In genomic region chr8:111693261-111693741, GRCm38 (mm10) we compare ENCODE assay signal across 14 mouse cellular contexts. TPM values are rescaled to one million over a fixed set of nuclear protein-coding genes. Genes with fewer than 3 reads are reported as not detected.
DNase-seq lines count a peak whose midpoint lies in the region; ATAC-seq and TF ChIP-seq lines count a peak whose summit lies in the region.
"Had no signal": no experiment of that assay in that cellular context is flagged by ENCODE, and none has a peak within 500 bp of the region (broad histone marks: within the 10 kb centered on the region; RNA-seq: fewer than 3 reads in every experiment).

No protein-coding gene starts in this region.

- H3K4me3 ChIP-seq in gastrocnemius, adult 2 months = no peak overlapping the region
- H3K4me3 ChIP-seq in lung, postnatal 0 days (ENCODE audit: low read depth, low read length) = no peak overlapping the region
- H3K4me3 ChIP-seq in intestine, embryonic 15.5 days (replicated peaks) = no peak overlapping the region
- H3K4me3 ChIP-seq in stomach, embryonic 15.5 days (replicated peaks) = no peak overlapping the region
- H3K4me3 ChIP-seq: hindbrain, embryonic 15.5 days; layer of hippocampus, adult 2 months had no signal

- intact Hi-C loops in gastrocnemius, adult 2 months (cut with DNase I) = no loop called here

- H3K9me3 ChIP-seq in lung, postnatal 0 days (ENCODE audit: low read length) = no peaks in the 10 kb centered on the region
- H3K9me3 ChIP-seq in intestine, embryonic 15.5 days = no peaks in the 10 kb centered on the region
- no peaks in the 10 kb centered on the region for H3K9me3 ChIP-seq in stomach, embryonic 15.5 days
- H3K9me3 ChIP-seq: hindbrain, embryonic 15.5 days had no signal

- no peaks in the 10 kb centered on the region for H3K4me1 ChIP-seq in lung, postnatal 0 days (ENCODE audit: insufficient read depth, low read depth, low read length)
- H3K4me1 ChIP-seq in intestine, embryonic 15.5 days (replicated peaks) = 0 out of 2 replicates have a peak, but pooled peaks cover 2% of the 10 kb centered on the region
- H3K4me1 ChIP-seq in stomach, embryonic 15.5 days = no peaks in the 10 kb centered on the region
- H3K4me1 ChIP-seq: hindbrain, embryonic 15.5 days had no signal

- peak; percentile 87 for ATAC-seq in lung, postnatal 0 days
- ATAC-seq in intestine, embryonic 15.5 days = peak; percentile 65
- peak; percentile 45; the same call in 1 of the 2 replicates for ATAC-seq in stomach, embryonic 15.5 days (ENCODE audit: insufficient read depth, low FRiP score, low read depth)

- no peak overlapping the region for H3K9ac ChIP-seq in lung, postnatal 0 days (replicated peaks; ENCODE audit: low read depth)
- no peak overlapping the region for H3K9ac ChIP-seq in intestine, embryonic 15.5 days
- H3K9ac ChIP-seq in stomach, embryonic 15.5 days = no peak overlapping the region
- H3K9ac ChIP-seq: hindbrain, embryonic 15.5 days had no signal

- DNase-seq in gastrocnemius, adult 2 months = peak; percentile 5
- no peak for DNase-seq in gastrocnemius, postnatal 10 days
- peak; percentile 29 for DNase-seq in lung, postnatal 0 days (ENCODE audit: low spot score)
- DNase-seq in lung, postnatal 14 days = no peak
- DNase-seq in adrenal gland, adult 2 months = no peak
- DNase-seq in layer of hippocampus, postnatal 36 days = no peak
- DNase-seq: cerebellum, adult 2 months; liver had no signal

- no peaks in the 10 kb centered on the region for H3K27me3 ChIP-seq in lung, postnatal 0 days (replicated peaks; ENCODE audit: insufficient read depth, low read length)
- H3K27me3 ChIP-seq in intestine, embryonic 15.5 days (replicated peaks) = no peaks in the 10 kb centered on the region
- H3K27me3 ChIP-seq in stomach, embryonic 15.5 days (replicated peaks) = no peaks in the 10 kb centered on the region
- H3K27me3 ChIP-seq: hindbrain, embryonic 15.5 days had no signal

- H3K4me2 ChIP-seq in lung, postnatal 0 days (replicated peaks; ENCODE audit: low read depth, low read length) = no peak overlapping the region
- H3K4me2 ChIP-seq in intestine, embryonic 15.5 days (replicated peaks) = no peak overlapping the region
- no peak overlapping the region for H3K4me2 ChIP-seq in stomach, embryonic 15.5 days
- H3K4me2 ChIP-seq: hindbrain, embryonic 15.5 days had no signal

- WGBS in lung, postnatal 0 days = 38% methylated on average over 6 of the region's 6 CpGs
- 41% methylated on average over 6 of the region's 6 CpGs for WGBS in intestine, embryonic 15.5 days
- WGBS in stomach, embryonic 15.5 days = 42% methylated on average over 6 of the region's 6 CpGs

- TF ChIP-seq EP300 in lung, postnatal 0 days (IDR thresholded peaks at IDR 0.05) = no peak

- no peak for TF ChIP-seq CTCF in gastrocnemius, adult 2 months (IDR thresholded peaks at IDR 0.05)
- TF ChIP-seq CTCF in lung, postnatal 0 days (IDR thresholded peaks at IDR 0.05) = no peak

- H3K27ac ChIP-seq in gastrocnemius, adult 2 months = no peak overlapping the region
- H3K27ac ChIP-seq in lung, postnatal 0 days (ENCODE audit: low read length) = no peak overlapping the region
- H3K27ac ChIP-seq in intestine, embryonic 15.5 days = 0 out of 2 replicates have a peak overlapping the region, but pooled peaks have one; percentile 36
- no peak overlapping the region for H3K27ac ChIP-seq in stomach, embryonic 15.5 days
- H3K27ac ChIP-seq: hindbrain, embryonic 15.5 days; layer of hippocampus, adult 2 months had no signal

- H3K36me3 ChIP-seq in lung, postnatal 0 days (ENCODE audit: insufficient read depth, low read length) = no peaks in the 10 kb centered on the region
- no peaks in the 10 kb centered on the region for H3K36me3 ChIP-seq in intestine, embryonic 15.5 days
- no peaks in the 10 kb centered on the region for H3K36me3 ChIP-seq in stomach, embryonic 15.5 days
- H3K36me3 ChIP-seq: hindbrain, embryonic 15.5 days had no signal

RNA-seq across cellular contexts. Expression of gene Ctrb1, which starts 2.5 kb away (rescaled TPM):
- not detected for total RNA-seq in gastrocnemius, adult 2 months (2021)
- not detected for total RNA-seq in gastrocnemius, postnatal 10 days (2021)
- not detected in 2 replicates for polyA plus RNA-seq in lung, postnatal 0 days (2015; fragmentation: Nextera tagmentation; extraction: Ambion mirVana)
- polyA plus RNA-seq in intestine, embryonic 15.5 days (2015; fragmentation: Nextera tagmentation; extraction: Ambion mirVana) = 1,145 and 3,143 TPM in 2 replicates
- polyA plus RNA-seq in stomach, embryonic 15.5 days (2015; fragmentation: Nextera tagmentation; extraction: Ambion mirVana) = 3,283 and 4,119 TPM in 2 replicates
- total RNA-seq in adrenal gland, adult 2 months (2021) = under 1 TPM in 1 of 2 experiments, not detected in 1; 0.90 TPM
- polyA plus RNA-seq in adrenal gland, adult 2 months (2012; rRNA removed) = 0.51 and 0.67 TPM in 2 replicates
- not detected for total RNA-seq in layer of hippocampus, postnatal 36 days (2021)
- total RNA-seq: heart, adult 18-20 months; layer of hippocampus, adult 2 months; megakaryocyte progenitor cell, adult 5-6 weeks had no signal

RNA-seq across cellular contexts. Expression of gene Zfp1, which starts 50.1 kb away (rescaled TPM):
- 1 to 10 TPM; 7.9 to 9.4 TPM for total RNA-seq in gastrocnemius, adult 2 months (2021)
- total RNA-seq in gastrocnemius, postnatal 10 days (2021) = 10 to 100 TPM in 1 of 2 experiments, 1 to 10 TPM in 1; 7.7 to 11.6 TPM
- polyA plus RNA-seq in lung, postnatal 0 days (2015; fragmentation: Nextera tagmentation; extraction: Ambion mirVana) = 11.1 and 11.5 TPM in 2 replicates
- polyA plus RNA-seq in intestine, embryonic 15.5 days (2015; fragmentation: Nextera tagmentation; extraction: Ambion mirVana) = 14.9 and 15.7 TPM in 2 replicates
- polyA plus RNA-seq in stomach, embryonic 15.5 days (2015; fragmentation: Nextera tagmentation; extraction: Ambion mirVana) = 17.7 and 19.8 TPM in 2 replicates
- 1 to 10 TPM; 6.1 to 9.8 TPM for total RNA-seq in adrenal gland, adult 2 months (2021)
- 5.3 and 5.6 TPM in 2 replicates for polyA plus RNA-seq in adrenal gland, adult 2 months (2012; rRNA removed)
- 10 to 100 TPM; 19.7 to 21.8 TPM for total RNA-seq in layer of hippocampus, postnatal 36 days (2021)

RNA-seq across cellular contexts. Expression of gene Bcar1, which starts 50.3 kb away (rescaled TPM):
- total RNA-seq in gastrocnemius, adult 2 months (2021) = 10 to 100 TPM; 10.8 to 12.6 TPM
- total RNA-seq in gastrocnemius, postnatal 10 days (2021) = 10 to 100 TPM; 22.3 to 27.1 TPM
- polyA plus RNA-seq in lung, postnatal 0 days (2015; fragmentation: Nextera tagmentation; extraction: Ambion mirVana) = 29.3 and 34.2 TPM in 2 replicates
- 40.8 and 44.2 TPM in 2 replicates for polyA plus RNA-seq in intestine, embryonic 15.5 days (2015; fragmentation: Nextera tagmentation; extraction: Ambion mirVana)
- 38.7 and 39.7 TPM in 2 replicates for polyA plus RNA-seq in stomach, embryonic 15.5 days (2015; fragmentation: Nextera tagmentation; extraction: Ambion mirVana)
- total RNA-seq in adrenal gland, adult 2 months (2021) = 10 to 100 TPM; 76.9 to 91.2 TPM
- polyA plus RNA-seq in adrenal gland, adult 2 months (2012; rRNA removed) = 204 and 210 TPM in 2 replicates
- total RNA-seq in layer of hippocampus, postnatal 36 days (2021) = 10 to 100 TPM; 62.2 to 69.7 TPM

Comparison
In these comparisons a context has a peak if more than half of its experiments do, and no peak if none do; other contexts are left out.
1. DNase-seq: peak in gastrocnemius, adult 2 months (single experiment) and lung, postnatal 0 days (single experiment); none in gastrocnemius, postnatal 10 days (single experiment), lung, postnatal 14 days (single experiment), adrenal gland, adult 2 months (single experiment) and layer of hippocampus, postnatal 36 days (0 of 2).
2. Peak in every context shown above with its lines, with median percentiles within 50 percentile points of each other: ATAC-seq.